22 mouse cellular contexts compared by ENCODE assay signal in the genomic region with DNA sequence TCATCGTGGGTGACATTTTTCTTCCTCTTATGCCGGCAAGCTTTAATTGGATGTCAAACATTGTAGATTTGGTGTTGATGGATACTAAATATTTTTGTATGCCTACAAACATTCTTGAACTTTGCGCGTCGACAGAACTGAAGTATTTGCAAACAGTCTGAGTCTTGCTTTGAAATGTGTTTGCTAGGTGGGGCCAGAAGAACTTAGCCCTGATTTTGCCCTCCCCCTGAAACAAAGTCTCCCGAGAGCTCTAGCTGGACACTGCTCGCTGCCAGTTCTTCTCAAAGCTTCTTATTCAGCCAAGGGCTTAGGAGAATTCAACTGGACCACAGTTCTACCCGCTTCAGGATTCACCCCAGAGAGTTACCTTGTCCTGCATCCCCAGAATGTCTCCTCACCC.
DNase-seq lines count a peak whose midpoint lies in the region; TF ChIP-seq lines count a peak whose summit lies in the region.
"Had no signal": no experiment of that assay in that cellular context is flagged by ENCODE, and none has a peak within 500 bp of the region (broad histone marks: within the 10 kb centered on the region; RNA-seq: fewer than 3 reads in every experiment).

No protein-coding gene starts in this region.

- 0 out of 2 replicates have a peak overlapping the region, but pooled peaks have one; percentile 19 for H3K9ac ChIP-seq in CH12.LX (ENCODE audit: insufficient read depth, low read depth)
- H3K9ac ChIP-seq: forebrain, embryonic 13.5 days; heart, embryonic 12.5 days; heart, embryonic 15.5 days; hindbrain, embryonic 14.5 days had no signal

- no peak for TF ChIP-seq POLR2A in CH12.LX (IDR thresholded peaks at IDR 0.05; ENCODE audit: low read depth, low read length)

- no peak overlapping the region for H3K4me3 ChIP-seq in CH12.LX (replicated peaks in 1 of 3; ENCODE audit: low read depth in 2 of 3, low read length in 2 of 3, poor library complexity in 1 of 3)
- H3K4me3 ChIP-seq in brown adipose tissue, adult 24 weeks (ENCODE audit: insufficient read depth, low read depth, low read length): no peak overlapping the region
- no peak overlapping the region for H3K4me3 ChIP-seq in midbrain, embryonic 10.5 days
- H3K4me3 ChIP-seq: forebrain, embryonic 10.5 days; forebrain, embryonic 13.5 days; heart, embryonic 12.5 days; heart, embryonic 15.5 days had no signal

- 84% methylated on average over 8 of the region's 8 CpGs for WGBS in midbrain, embryonic 10.5 days

- H3K4me1 ChIP-seq in CH12.LX (ENCODE audit: control insufficient read depth in 1 of 2, insufficient read depth in 2 of 2): peaks cover 5 to 28% of the 10 kb centered on the region in 2 experiments; a peak in 3 of 4 replicates
- H3K4me1 ChIP-seq in brown adipose tissue, adult 24 weeks (ENCODE audit: control insufficient read depth, insufficient read depth, insufficient read length, low read length): peaks cover 13% of the 10 kb centered on the region; the same call in 1 of the 2 replicates
- peaks cover 9% of the 10 kb centered on the region for H3K4me1 ChIP-seq in midbrain, embryonic 10.5 days
- H3K4me1 ChIP-seq: forebrain, embryonic 13.5 days; heart, embryonic 15.5 days had no signal

- H3K27ac ChIP-seq in CH12.LX (ENCODE audit: insufficient read depth, low read depth): no peak overlapping the region
- peak overlapping the region; percentile 54; the same call in 1 of the 2 replicates for H3K27ac ChIP-seq in brown adipose tissue, adult 24 weeks (replicated peaks; ENCODE audit: low read depth, low read length)
- no peak overlapping the region for H3K27ac ChIP-seq in midbrain, embryonic 10.5 days (replicated peaks)
- H3K27ac ChIP-seq: forebrain, embryonic 10.5 days; forebrain, embryonic 13.5 days; heart, embryonic 15.5 days; hindbrain, embryonic 14.5 days had no signal

- TF ChIP-seq CTCF in CH12.LX (conservative IDR thresholded peaks at IDR 0.05 in 1 of 2, IDR thresholded peaks at IDR 0.05 in 1 of 2; ENCODE audit: low read depth in 2 of 2, low read length in 2 of 2): no peak

- H3K36me3 ChIP-seq in CH12.LX (replicated peaks in 1 of 2; ENCODE audit: control insufficient read depth in 1 of 2, insufficient read depth in 1 of 2, low read length in 1 of 2): no peaks in the 10 kb centered on the region
- no peaks in the 10 kb centered on the region for H3K36me3 ChIP-seq in midbrain, embryonic 10.5 days
- H3K36me3 ChIP-seq: forebrain, embryonic 10.5 days; heart, embryonic 12.5 days; heart, embryonic 15.5 days had no signal

- no peaks in the 10 kb centered on the region for H3K79me2 ChIP-seq in CH12.LX (replicated peaks; ENCODE audit: control insufficient read depth, extremely low read depth, insufficient read depth, poor library complexity, severe bottlenecking)

- dilution Hi-C loops in CH12.LX (cut with MboI; ENCODE audit: extremely low pct_ligation_motif_present, extremely low pct_unique_long_range_greater_than_20kb, low sequenced_read_pairs): no loop called here

- no peaks in the 10 kb centered on the region for H3K27me3 ChIP-seq in CH12.LX (replicated peaks)
- H3K27me3 ChIP-seq in midbrain, embryonic 10.5 days (ENCODE audit: low read depth, poor library complexity, severe bottlenecking): no peaks in the 10 kb centered on the region
- H3K27me3 ChIP-seq: forebrain, embryonic 13.5 days; heart, embryonic 12.5 days; heart, embryonic 15.5 days had no signal

- intact Hi-C loops in left cerebral cortex, postnatal 25 days (cut with DNase I): no loop called here

- H3K9me3 ChIP-seq in CH12.LX (replicated peaks; ENCODE audit: low read length): no peaks in the 10 kb centered on the region
- no peaks in the 10 kb centered on the region for H3K9me3 ChIP-seq in midbrain, embryonic 10.5 days (replicated peaks)
- H3K9me3 ChIP-seq: forebrain, embryonic 10.5 days; forebrain, embryonic 13.5 days; heart, embryonic 15.5 days had no signal

- no peak overlapping the region for H3K4me2 ChIP-seq in CH12.LX (ENCODE audit: insufficient read depth, low read depth, poor library complexity, severe bottlenecking)
- H3K4me2 ChIP-seq: forebrain, embryonic 13.5 days; heart, embryonic 12.5 days; heart, embryonic 15.5 days; hindbrain, embryonic 14.5 days had no signal

- TF ChIP-seq RAD21 in CH12.LX (IDR thresholded peaks at IDR 0.05; ENCODE audit: low read depth, low read length): no peak

- in situ Hi-C loops in CH12.LX (cut with MboI; ENCODE audit: low pct_ligation_motif_present, low pct_unique_long_range_greater_than_20kb, low sequenced_read_pairs): loop anchor here (10.0 kb wide), 1 partner anchor 328 kb away; the partner anchor contains the start of genes Amigo2 and Pced1b

- peak; percentile 31 to 58 for DNase-seq in lung, adult 18-20 months
- no peak for DNase-seq in lung, postnatal 14 days
- no peak for DNase-seq in CH12.LX (ENCODE audit: extremely low read depth)
- DNase-seq in lung, postnatal 10 days: peak; percentile 33
- DNase-seq in thymus, postnatal 0 days (ENCODE audit: low spot score): no peak
- no peak for DNase-seq in left cerebral cortex, postnatal 25 days (ENCODE audit: low spot score in 2 of 2)
- DNase-seq in midbrain, embryonic 10.5 days (ENCODE audit: low spot score): no peak
- DNase-seq: adrenal gland, adult 8-10 months; adrenal gland, postnatal 25 days; cerebellum, adult 18-20 months; cerebellum, adult 9-10 months; cerebellum, postnatal 14 days; gastrocnemius, postnatal 10 days; gastrocnemius, postnatal 36 days; heart, postnatal 10 days; heart, postnatal 4 days had no signal

- TF ChIP-seq EP300 in CH12.LX (IDR thresholded peaks at IDR 0.05; ENCODE audit: low read length): no peak

TF ChIP-seq in CH12.LX, 34 proteins besides CTCF, POLR2A, EP300 and RAD21:
- no peak for TF ChIP-seq UBTF (IDR thresholded peaks at IDR 0.05; ENCODE audit: low read depth, low read length)
- no peak for TF ChIP-seq NELFE (IDR thresholded peaks at IDR 0.05; ENCODE audit: low read depth, low read length)
- TF ChIP-seq JUND (conservative IDR thresholded peaks at IDR 0.05; ENCODE audit: low read depth, low read length): no peak
- no peak for TF ChIP-seq CHD2 (IDR thresholded peaks at IDR 0.05; ENCODE audit: low read length)
- TF ChIP-seq POLR2AphosphoS2 (IDR thresholded peaks at IDR 0.05; ENCODE audit: low read depth, low read length): no peak
- TF ChIP-seq ZMIZ1 (IDR thresholded peaks at IDR 0.05; ENCODE audit: low read depth, low read length): no peak

Comparison
In these comparisons a context has a peak if more than half of its experiments do, and no peak if none do; other contexts are left out.
1. DNase-seq: peak in lung, adult 18-20 months (2 of 2) and lung, postnatal 10 days (single experiment); none in lung, postnatal 14 days (single experiment), CH12.LX (single experiment), thymus, postnatal 0 days (single experiment), left cerebral cortex, postnatal 25 days (0 of 2) and midbrain, embryonic 10.5 days (single experiment).